Mouse (Mus musculus) spleen, embryonic (tissue): ENCODE data around the gene Lpcat1.

Source experiments
- CTCF ChIA-PET: fragments of 350-600 bp; sonication (Branson Sonifier 250); formaldehyde crosslinking; loops from one replicate; lab custom pipeline; 2022; lab: Charles Lee

Gene Lpcat1

DNA sequence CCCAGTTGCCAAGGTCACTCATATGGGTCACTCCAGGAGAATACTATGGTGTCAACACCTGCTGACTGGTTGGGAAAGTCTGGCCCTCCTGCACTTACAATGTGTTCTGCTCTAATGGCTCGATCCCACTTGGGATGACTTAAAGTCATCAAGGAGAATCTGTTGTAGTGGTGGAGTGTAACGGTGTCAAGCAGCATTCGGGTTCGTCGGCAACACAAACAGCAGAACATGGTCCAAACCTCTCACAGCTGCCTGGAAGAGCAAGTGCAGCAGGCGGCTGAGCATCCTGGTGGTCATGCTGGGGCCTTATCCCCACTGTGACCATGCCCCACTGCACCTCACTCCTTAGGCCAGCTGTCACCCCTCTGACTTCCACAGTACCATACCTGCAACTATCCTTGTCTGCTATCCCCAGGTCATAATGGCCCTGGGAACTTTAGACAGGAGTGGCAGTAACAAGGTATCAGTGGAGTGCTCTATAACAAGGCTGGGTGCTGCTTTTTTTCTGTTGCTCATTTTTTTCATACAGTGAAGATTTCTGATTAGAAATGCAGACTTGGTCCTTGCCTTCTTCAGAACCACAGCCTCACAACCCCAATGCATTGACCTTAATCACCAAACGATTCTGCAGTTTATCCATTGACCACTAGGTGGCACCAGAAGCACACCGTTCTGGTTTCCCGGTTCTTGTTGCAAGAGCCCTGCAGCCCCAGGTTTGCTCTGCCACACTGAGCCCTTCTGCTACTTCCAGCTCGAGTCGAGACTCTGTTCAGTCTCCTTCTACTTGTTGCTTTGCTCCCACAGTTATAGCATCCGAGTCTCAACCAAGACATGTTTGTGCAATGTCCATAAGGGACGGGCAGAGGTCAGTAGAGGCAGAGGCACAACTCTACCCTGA is 46.0 kb downstream of the Lpcat1 start:
- CTCF ChIA-PET = no interaction called here

DNA sequence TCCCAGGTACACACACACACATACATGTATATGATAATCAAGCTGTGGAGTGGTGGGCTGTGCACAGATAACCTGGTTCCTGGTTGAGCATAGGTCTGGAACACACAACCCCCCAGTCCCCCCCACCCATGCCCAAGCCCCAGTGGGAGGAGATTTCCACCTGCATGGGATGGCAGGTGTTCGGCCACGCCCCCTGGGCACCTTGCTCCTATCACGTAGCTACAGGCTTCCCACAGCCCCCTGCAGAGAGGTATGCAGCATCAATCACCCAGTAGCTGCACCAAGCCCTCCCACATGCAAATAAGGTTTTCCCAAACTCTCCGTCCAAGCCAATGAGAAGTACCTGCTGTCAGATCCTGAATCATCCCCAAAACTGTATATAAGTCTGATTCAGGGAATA is 49.9 kb downstream of the Lpcat1 start:
- CTCF ChIA-PET = no interaction called here

DNA sequence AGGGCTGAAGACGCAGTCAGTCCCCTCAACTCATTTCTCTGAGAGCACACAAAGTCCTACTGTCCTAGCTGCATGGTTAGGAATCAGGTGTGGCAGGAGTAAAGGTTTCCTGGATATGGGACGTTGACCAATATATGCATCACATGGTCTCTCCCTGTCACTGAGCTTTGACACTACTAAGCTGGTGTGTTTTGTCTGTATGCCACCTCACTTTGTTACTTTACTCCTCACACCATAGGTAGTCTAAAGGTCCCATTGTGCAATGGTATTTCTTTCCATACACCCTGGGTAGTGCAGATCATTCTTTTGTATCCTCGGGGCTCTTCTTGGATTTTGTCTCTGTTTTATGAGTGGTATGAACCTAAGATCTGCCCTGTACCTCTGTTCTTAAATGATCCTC is 66.7 kb downstream of the Lpcat1 start:
- CTCF ChIA-PET = no interaction called here

DNA sequence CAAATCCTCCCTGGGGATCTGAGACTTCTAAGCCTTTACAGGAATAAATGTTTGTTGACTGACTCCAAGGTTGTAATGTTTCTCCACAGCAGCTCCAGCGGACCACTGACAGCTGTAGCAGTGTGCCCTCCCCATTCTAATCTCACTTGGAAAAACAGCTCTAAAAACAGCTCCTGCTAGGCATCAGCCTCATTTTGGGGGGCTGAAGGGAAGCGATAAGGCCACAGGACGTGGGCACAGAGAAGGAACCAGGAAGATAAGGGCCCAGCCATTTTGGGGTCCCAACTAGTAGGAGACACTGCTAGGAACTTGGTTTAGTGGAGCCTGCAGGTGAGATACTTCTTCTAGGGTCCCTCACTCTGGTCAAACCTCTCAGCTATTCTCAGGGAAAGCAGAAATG is 68.3 kb downstream of the Lpcat1 start:
- CTCF ChIA-PET = no interaction called here

DNA sequence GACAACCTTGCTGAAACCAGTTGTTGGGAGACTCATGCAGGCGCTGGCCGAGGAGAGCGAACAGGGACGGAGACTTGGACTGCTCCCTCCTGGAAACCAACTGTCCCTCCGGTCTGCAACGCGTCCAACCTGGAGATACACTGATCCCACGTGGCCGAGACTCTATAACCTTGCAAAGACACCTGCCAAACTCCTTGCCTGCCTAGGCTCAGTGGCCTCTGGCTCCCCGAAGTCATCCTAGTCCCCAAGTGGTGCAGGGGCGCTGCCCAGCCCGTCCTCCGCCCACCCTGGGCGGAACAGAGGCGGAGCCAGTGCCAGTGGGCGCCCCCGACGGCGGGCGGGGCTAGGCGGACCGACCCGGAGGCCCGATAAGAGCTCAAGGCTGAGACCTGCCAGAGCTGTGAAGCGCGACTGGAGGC is 69.4 kb downstream of the Lpcat1 start, which contains the start of gene Slc6a3:
Gene Slc6a3 (plus strand): TSS at position 345 of the 419 bp plus-strand sequence.
- CTCF ChIA-PET = no interaction called here

DNA sequence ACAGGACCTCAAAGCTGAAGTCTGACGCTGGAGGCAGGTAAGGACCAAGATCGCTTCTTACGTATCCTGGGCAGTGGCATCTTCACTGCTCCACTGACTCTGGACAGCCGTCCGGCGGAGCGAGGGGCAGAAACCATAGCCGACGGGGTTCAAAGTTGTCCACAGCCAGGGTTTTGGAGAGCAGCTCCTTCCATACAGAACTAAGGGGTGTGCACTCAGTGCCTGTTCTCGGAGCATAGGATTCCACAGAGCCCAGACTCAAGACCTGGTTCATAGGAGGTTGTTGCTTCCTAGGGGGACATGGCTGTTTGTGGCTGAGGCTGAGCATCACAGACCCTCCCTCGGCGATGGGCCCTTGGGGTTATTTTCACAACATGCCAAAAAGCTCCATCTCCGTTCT is 69.8 kb downstream of the Lpcat1 start:
- CTCF ChIA-PET = no interaction called here

DNA sequence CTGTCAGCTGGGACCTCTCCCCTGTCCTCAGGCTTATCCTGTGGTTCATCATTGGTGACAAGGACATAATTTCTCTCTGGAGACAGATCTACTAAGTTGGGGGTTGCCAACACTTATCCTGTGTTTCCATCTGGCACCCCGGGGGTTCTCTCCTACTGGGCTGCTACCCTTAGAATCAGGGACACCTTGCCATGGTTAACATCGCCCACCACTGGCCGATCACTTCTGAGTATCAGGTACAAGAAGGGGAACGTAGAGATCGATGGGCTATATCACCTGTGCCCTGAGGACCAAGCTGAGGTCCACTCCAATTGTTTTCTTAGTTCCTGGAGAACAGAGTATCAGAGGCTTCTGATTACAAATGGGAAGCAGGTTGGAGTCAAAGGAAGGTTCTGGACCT is 97.2 kb downstream of the Lpcat1 start:
- CTCF ChIA-PET = no interaction called here
